Mouse (Mus musculus) kidney, postnatal 0 days (tissue): ENCODE measurements around the gene Lipo2. TPM values are rescaled to one million over a fixed set of nuclear protein-coding genes. Genes with fewer than 3 reads are reported as not detected.
"Not testable (repeated sequence)": the region's sequence is repeated elsewhere in the genome, so short reads cannot be mapped to it uniquely, and the experiment has no call there.

Experiments used
- ATAC-seq: fragments of 200-750 bp; cut with Nextera tagmentation; replicated peaks from 2 replicates; pipeline ENCODE4 v1.8.0; 2017; ENCODE audit warnings: low read depth, moderate number of reproducible peaks, moderate TSS enrichment, moderate library complexity; ENCODE audit not compliant: low FRiP score
- DNase-seq: peaks from one replicate; pipeline ENCODE4 v3.0.0-alpha.2; 2016; ENCODE audit warnings: low spot score
- H3K27ac ChIP-seq: fragments of 300-500 bp; sonication (generic); 2 replicates; pipeline ENCODE4 v1.5.1; 2014; ENCODE audit warnings: mild to moderate bottlenecking
- H3K27me3 ChIP-seq: fragments of 300-500 bp; sonication (generic); 2 replicates; pipeline ENCODE4 v1.6.1; 2014; ENCODE audit warnings: low read length, mixed read lengths; ENCODE audit not compliant: insufficient read depth
- H3K36me3 ChIP-seq: fragments of 300-500 bp; sonication (generic); 2 replicates; pipeline ENCODE4 v1.6.1; 2014; ENCODE audit warnings: low read length, mixed read lengths; ENCODE audit not compliant: insufficient read depth
- H3K4me1 ChIP-seq: fragments of 300-500 bp; sonication (generic); replicated peaks from 2 replicates; pipeline ENCODE4 v1.6.1; 2014; ENCODE audit warnings: antibody characterized with exemption, low read length, mixed read lengths; ENCODE audit not compliant: insufficient read depth
- H3K4me2 ChIP-seq: fragments of 300-500 bp; sonication (generic); 2 replicates; pipeline ENCODE4 v1.6.1; 2014; ENCODE audit warnings: mild to moderate bottlenecking, low read length, moderate library complexity, mixed read lengths
- H3K4me3 ChIP-seq: fragments of 300-500 bp; sonication (generic); replicated peaks from 2 replicates; pipeline ENCODE4 v1.5.1; 2014; ENCODE audit warnings: low read depth, low read length
- H3K9ac ChIP-seq: fragments of 300-500 bp; sonication (generic); 2 replicates; pipeline ENCODE4 v1.6.1; 2014; ENCODE audit warnings: low read depth, low read length
- H3K9me3 ChIP-seq: fragments of 300-500 bp; sonication (generic); replicated peaks from 2 replicates; pipeline ENCODE4 v1.6.1; 2016; ENCODE audit warnings: low read length, inconsistent platforms, mixed read lengths
- CTCF ChIP-seq: IDR thresholded peaks from 2 replicates; pipeline ENCODE4 v1.5.1; 2016; ENCODE audit warnings: antibody characterized with exemption, low read depth, mild to moderate bottlenecking, moderate library complexity
- WGBS: fragments of 180-500 bp; shearing (Covaris S2); extraction: QIAGEN DNeasy Blood & Tissue Kit; methylation state at CpG from one replicate; pipeline ENCODE4 v1.1.7; 2014; 5-methylcytosine and 5-hydroxymethylcytosine counted together
- polyA plus RNA-seq: library from polyadenylated mRNA; unstranded; fragments of >200 nt; fragmentation: Nextera tagmentation; extraction: Ambion mirVana; gene quantifications from 2 replicates; pipeline ENCODE4 v1.2.1, GENCODE M21; 2015

The Lipo2 gene
- 0.31 and 0.38 TPM in 2 replicates for polyA plus RNA-seq

GRCm38 (mm10) chr19:33751259-33751658, at the start of gene Lipo2:
Gene Lipo2, minus strand, starts transcription at chr19:33751359.
- not testable (repeated sequence) for ATAC-seq, H3K4me2 ChIP-seq, H3K9me3 ChIP-seq, H3K36me3 ChIP-seq, H3K27ac ChIP-seq, H3K4me3 ChIP-seq, H3K27me3 ChIP-seq, DNase-seq, H3K4me1 ChIP-seq, H3K9ac ChIP-seq
- 96% methylated on average over 1 of the region's 1 CpGs for WGBS

- H3K4me2 ChIP-seq, DNase-seq, H3K9me3 ChIP-seq, H3K4me1 ChIP-seq, H3K36me3 ChIP-seq, H3K9ac ChIP-seq, H3K27ac ChIP-seq, ATAC-seq, H3K27me3 ChIP-seq, H3K4me3 ChIP-seq: not testable (repeated sequence)
Measured at GRCm38 (mm10) chr19:33787359-33787758, 36.2 kb upstream of the Lipo2 start, which contains the start of gene Lipo1. Gene Lipo1, minus strand, starts transcription at chr19:33787459.

GRCm38 (mm10) chr19:33786576-33787277, 35.6 kb upstream of the Lipo2 start:
- Histone ChIP-seq H3K4me2 (no peak overlapping the region), H3K4me3 (no peak overlapping the region), H3K9me3 (no peaks in the 10 kb centered on the region), H3K36me3 (no peaks in the 10 kb centered on the region), H3K4me1 (no peaks in the 10 kb centered on the region), H3K9ac (no peak overlapping the region), H3K27ac (no peak overlapping the region), H3K27me3 (no peaks in the 10 kb centered on the region)
- DNase-seq (no peak), ATAC-seq (no peak; the same call in 1 of the 2 replicates)
- TF ChIP-seq CTCF = no peak
- 90% methylated on average over 12 of the region's 12 CpGs for WGBS

GRCm38 (mm10) chr19:33761287-33762086, 10.3 kb upstream of the Lipo2 start, which contains the start of gene Lipo3:
Gene Lipo3, minus strand, starts transcription at chr19:33761951.
- H3K27ac ChIP-seq, H3K27me3 ChIP-seq, H3K9ac ChIP-seq, H3K4me1 ChIP-seq, DNase-seq, H3K4me3 ChIP-seq, H3K4me2 ChIP-seq, H3K36me3 ChIP-seq, H3K9me3 ChIP-seq: not testable (repeated sequence)
- ATAC-seq = peak; percentile 89
- 35% methylated on average over 12 of the region's 41 CpGs for WGBS

Other genes with a start within 250 kb of the Lipo2 start
- not detected in 2 replicates for gene Lipo4, start 233.6 kb downstream of the Lipo2 start, polyA plus RNA-seq
- not detected in 2 replicates for gene Gm8978, start 126.1 kb downstream of the Lipo2 start, polyA plus RNA-seq
- gene Lipo3, start 10.6 kb upstream of the Lipo2 start, polyA plus RNA-seq = 20.9 and 21.9 TPM in 2 replicates
- gene Lipo1, start 36.1 kb upstream of the Lipo2 start, polyA plus RNA-seq = not detected in 2 replicates
- gene Lipf, start 209.8 kb upstream of the Lipo2 start, polyA plus RNA-seq = 0.26 and 0.47 TPM in 2 replicates